Mouse (Mus musculus) embryonic facial prominence, embryonic 14.5 days (tissue): ENCODE measurements around the gene Adipor2. TPM values are rescaled to one million over a fixed set of nuclear protein-coding genes. Genes with fewer than 3 reads are reported as not detected.
A peak's percentile ranks its signal among the peaks of the same experiment; 100 is the strongest.

Experiments
- ATAC-seq: fragments of 200-750 bp; cut with Nextera tagmentation; 2 replicates; pipeline ENCODE4 v1.8.0; 2017; ENCODE audit warnings: low read depth, moderate number of reproducible peaks, moderate TSS enrichment
- DNase-seq: peaks from one replicate; pipeline ENCODE4 v3.0.0-alpha.2; 2015; ENCODE audit warnings: low spot score
- H3K27ac ChIP-seq: fragments of 300-500 bp; sonication (generic); replicated peaks from 2 replicates; pipeline ENCODE4 v1.5.1; 2014; ENCODE audit warnings: low read depth, mild to moderate bottlenecking, low read length, moderate library complexity
- H3K27me3 ChIP-seq: fragments of 300-500 bp; sonication (generic); replicated peaks from 2 replicates; pipeline ENCODE4 v1.6.1; 2014; ENCODE audit warnings: low read length; ENCODE audit not compliant: control insufficient read depth, insufficient read depth
- H3K36me3 ChIP-seq: fragments of 300-500 bp; sonication (generic); 2 replicates; pipeline ENCODE4 v1.6.1; 2014; ENCODE audit warnings: low read length, mixed read lengths; ENCODE audit not compliant: control insufficient read depth, insufficient read depth
- H3K4me1 ChIP-seq: fragments of 300-500 bp; sonication (generic); 2 replicates; pipeline ENCODE4 v1.6.1; 2014; ENCODE audit warnings: antibody characterized with exemption, low read length; ENCODE audit not compliant: control insufficient read depth, insufficient read depth
- H3K4me2 ChIP-seq: fragments of 300-500 bp; sonication (generic); 2 replicates; pipeline ENCODE4 v1.6.1; 2014; ENCODE audit warnings: low read depth, mild to moderate bottlenecking, low read length, moderate library complexity, mixed read lengths
- H3K4me3 ChIP-seq: fragments of 300-500 bp; sonication (generic); 2 replicates; pipeline ENCODE4 v1.5.1; 2014; ENCODE audit warnings: low read depth, mild to moderate bottlenecking, low read length
- H3K9ac ChIP-seq: fragments of 300-500 bp; sonication (generic); 2 replicates; pipeline ENCODE4 v1.6.1; 2014; ENCODE audit warnings: low read depth, mild to moderate bottlenecking, low read length, moderate library complexity, mixed read lengths
- H3K9me3 ChIP-seq: fragments of 300-500 bp; sonication (generic); 2 replicates; pipeline ENCODE4 v1.6.1; 2016; ENCODE audit warnings: low read length; ENCODE audit not compliant: control insufficient read depth
- WGBS: fragments of 180-500 bp; shearing (Covaris S2); extraction: QIAGEN DNeasy Blood & Tissue Kit; methylation state at CpG from one replicate; pipeline ENCODE4 v1.1.7; 2014; 5-methylcytosine and 5-hydroxymethylcytosine counted together
- polyA plus RNA-seq: library from polyadenylated mRNA; unstranded; fragments of >200 nt; fragmentation: Nextera tagmentation; extraction: Ambion mirVana; gene quantifications from 2 replicates; pipeline ENCODE4 v1.2.1, GENCODE M21; 2014

Adipor2 gene
- polyA plus RNA-seq, 1 experiment from 2014 or later: 30.1 TPM

GRCm38 (mm10) chr6:119416643-119417042 lies 861 bp downstream of the Adipor2 start:
- Histone ChIP-seq H3K36me3 (no peaks in the 10 kb centered on the region), H3K9ac (no peak overlapping the region), H3K4me3 (no peak overlapping the region), H3K4me2 (no peak overlapping the region), H3K4me1 (peaks cover 4% of the 10 kb centered on the region; the same call in 1 of the 2 replicates), H3K27me3 (no peaks in the 10 kb centered on the region), H3K9me3 (no peaks in the 10 kb centered on the region), H3K27ac (no peak overlapping the region)
- DNase-seq (peak; percentile 15), ATAC-seq (0 out of 2 replicates have a peak, but pooled peaks have one; percentile 47)
- 57% methylated on average over 6 of the region's 6 CpGs for whole genome bisulfite sequencing

- no peak overlapping the region for H3K4me2 ChIP-seq
- H3K4me3 ChIP-seq: no peak overlapping the region
- H3K27ac ChIP-seq: no peak overlapping the region
- WGBS: 83% methylated on average over 13 of the region's 15 CpGs
- no peaks in the 10 kb centered on the region for H3K27me3 ChIP-seq
- DNase-seq (no peak), ATAC-seq (no peak)
- no peaks in the 10 kb centered on the region for H3K36me3 ChIP-seq
- peaks cover 4% of the 10 kb centered on the region; the same call in 1 of the 2 replicates for H3K4me1 ChIP-seq
- no peak overlapping the region for H3K9ac ChIP-seq
- no peaks in the 10 kb centered on the region for H3K9me3 ChIP-seq
Observed at GRCm38 (mm10) chr6:119414262-119415043, 3.1 kb downstream of the Adipor2 start.

GRCm38 (mm10) chr6:119412588-119412987 lies 4.9 kb downstream of the Adipor2 start:
- ATAC-seq (no peak), DNase-seq (no peak)
- Histone ChIP-seq H3K9me3 (no peaks in the 10 kb centered on the region), H3K4me3 (no peak overlapping the region), H3K4me2 (no peak overlapping the region), H3K27ac (no peak overlapping the region), H3K27me3 (no peaks in the 10 kb centered on the region), H3K36me3 (no peaks in the 10 kb centered on the region), H3K4me1 (no peaks in the 10 kb centered on the region), H3K9ac (no peak overlapping the region)
- WGBS: 84% methylated on average over 4 of the region's 4 CpGs

GRCm38 (mm10) chr6:119411511-119411910 lies 6.0 kb downstream of the Adipor2 start:
- H3K36me3 ChIP-seq: no peaks in the 10 kb centered on the region
- H3K4me2 ChIP-seq: no peak overlapping the region
- H3K9me3 ChIP-seq: no peaks in the 10 kb centered on the region
- WGBS: 82% methylated on average over 3 of the region's 3 CpGs
- no peak for ATAC-seq
- DNase-seq: no peak
- H3K4me3 ChIP-seq: no peak overlapping the region
- no peaks in the 10 kb centered on the region for H3K4me1 ChIP-seq
- no peaks in the 10 kb centered on the region for H3K27me3 ChIP-seq
- H3K9ac ChIP-seq: no peak overlapping the region
- no peak overlapping the region for H3K27ac ChIP-seq

- H3K9me3 ChIP-seq: no peaks in the 10 kb centered on the region
- H3K36me3 ChIP-seq: no peaks in the 10 kb centered on the region
- ATAC-seq (no peak), DNase-seq (no peak)
- H3K9ac ChIP-seq: no peak overlapping the region
- H3K4me1 ChIP-seq: no peaks in the 10 kb centered on the region
- H3K4me2 ChIP-seq: no peak overlapping the region
- 71% methylated on average over 1 of the region's 1 CpGs for WGBS
- H3K4me3 ChIP-seq: no peak overlapping the region
- no peak overlapping the region for H3K27ac ChIP-seq
- no peaks in the 10 kb centered on the region for H3K27me3 ChIP-seq
Observed at GRCm38 (mm10) chr6:119409766-119410165, 7.7 kb downstream of the Adipor2 start.

GRCm38 (mm10) chr6:119408582-119408981 lies 8.9 kb downstream of the Adipor2 start:
- Histone ChIP-seq H3K4me2 (no peak overlapping the region), H3K9ac (no peak overlapping the region), H3K27ac (no peak overlapping the region), H3K36me3 (no peaks in the 10 kb centered on the region), H3K9me3 (no peaks in the 10 kb centered on the region), H3K4me3 (no peak overlapping the region), H3K27me3 (no peaks in the 10 kb centered on the region), H3K4me1 (no peaks in the 10 kb centered on the region)
- DNase-seq (no peak), ATAC-seq (no peak)
- WGBS: 64% methylated on average over 9 of the region's 9 CpGs

- H3K9ac ChIP-seq: no peak overlapping the region
- H3K27ac ChIP-seq: no peak overlapping the region
- no peak overlapping the region for H3K4me3 ChIP-seq
- 48% methylated on average over 6 of the region's 6 CpGs for WGBS
- DNase-seq (no peak), ATAC-seq (no peak)
- H3K9me3 ChIP-seq: no peaks in the 10 kb centered on the region
- H3K4me2 ChIP-seq: no peak overlapping the region
- H3K27me3 ChIP-seq: no peaks in the 10 kb centered on the region
- H3K4me1 ChIP-seq: no peaks in the 10 kb centered on the region
- H3K36me3 ChIP-seq: no peaks in the 10 kb centered on the region
Observed at GRCm38 (mm10) chr6:119407818-119408217, 9.7 kb downstream of the Adipor2 start.

- 68% methylated on average over 8 of the region's 8 CpGs for WGBS
- Histone ChIP-seq H3K36me3 (no peaks in the 10 kb centered on the region), H3K27ac (no peak overlapping the region), H3K9ac (no peak overlapping the region), H3K4me1 (no peaks in the 10 kb centered on the region), H3K4me3 (no peak overlapping the region), H3K27me3 (no peaks in the 10 kb centered on the region), H3K4me2 (no peak overlapping the region), H3K9me3 (no peaks in the 10 kb centered on the region)
- ATAC-seq: no peak
- no peak for DNase-seq
Observed at GRCm38 (mm10) chr6:119406528-119406927, 11.0 kb downstream of the Adipor2 start.

- H3K36me3 ChIP-seq: no peaks in the 10 kb centered on the region
- H3K27ac ChIP-seq: no peak overlapping the region
- no peaks in the 10 kb centered on the region for H3K27me3 ChIP-seq
- ATAC-seq (no peak), DNase-seq (no peak)
- H3K9ac ChIP-seq: no peak overlapping the region
- WGBS: 78% methylated on average over 7 of the region's 7 CpGs
- H3K4me2 ChIP-seq: no peak overlapping the region
- H3K9me3 ChIP-seq: no peaks in the 10 kb centered on the region
- no peak overlapping the region for H3K4me3 ChIP-seq
- no peaks in the 10 kb centered on the region for H3K4me1 ChIP-seq
Observed at GRCm38 (mm10) chr6:119405310-119405709, 12.2 kb downstream of the Adipor2 start.
